Mouse (Mus musculus) neural tube, embryonic 14.5 days (tissue): ENCODE data around the gene Resp18. TPM values are rescaled to one million over a fixed set of nuclear protein-coding genes. Genes with fewer than 3 reads are reported as not detected.

ENCODE experiments used
- ATAC-seq: fragments of 200-750 bp; cut with Nextera tagmentation; 2 replicates; pipeline ENCODE4 v1.8.0; 2017; ENCODE audit warnings: low read depth, mild to moderate bottlenecking, moderate TSS enrichment, moderate library complexity
- H3K27ac ChIP-seq: fragments of 300-500 bp; sonication (generic); 2 replicates; pipeline ENCODE4 v1.5.1; 2014; ENCODE audit warnings: low read depth, mild to moderate bottlenecking, control low read depth, low read length, moderate library complexity, mixed read lengths
- H3K27me3 ChIP-seq: fragments of 300-500 bp; sonication (generic); 2 replicates; pipeline ENCODE4 v1.6.1; 2014; ENCODE audit warnings: low read length; ENCODE audit not compliant: control insufficient read depth, insufficient read depth
- H3K36me3 ChIP-seq: fragments of 300-500 bp; sonication (generic); 2 replicates; pipeline ENCODE4 v1.6.1; 2014; ENCODE audit warnings: low read length, mixed read lengths; ENCODE audit not compliant: control insufficient read depth, insufficient read depth
- H3K4me1 ChIP-seq: fragments of 300-500 bp; sonication (generic); 2 replicates; pipeline ENCODE4 v1.6.1; 2014; ENCODE audit warnings: low read length; ENCODE audit not compliant: control insufficient read depth, insufficient read depth
- H3K4me2 ChIP-seq: fragments of 300-500 bp; sonication (generic); 2 replicates; pipeline ENCODE4 v1.6.1; 2014; ENCODE audit warnings: mild to moderate bottlenecking, low read depth, low read length, control low read depth
- H3K4me3 ChIP-seq: fragments of 300-500 bp; sonication (generic); 2 replicates; pipeline ENCODE4 v1.5.1; 2014; ENCODE audit warnings: low read depth, low read length, control low read depth, mixed read lengths
- H3K9ac ChIP-seq: fragments of 300-500 bp; sonication (generic); replicated peaks from 2 replicates; pipeline ENCODE4 v1.6.1; 2014; ENCODE audit warnings: low read depth, mild to moderate bottlenecking, control low read depth, low read length, mixed read lengths
- H3K9me3 ChIP-seq: fragments of 300-500 bp; sonication (generic); 2 replicates; pipeline ENCODE4 v1.6.1; 2016; ENCODE audit warnings: low read length; ENCODE audit not compliant: control insufficient read depth
- WGBS: fragments of 180-500 bp; shearing (Covaris S2); extraction: QIAGEN DNeasy Blood & Tissue Kit; methylation state at CpG from one replicate; pipeline ENCODE4 v1.1.7; 2014; 5-methylcytosine and 5-hydroxymethylcytosine counted together
- polyA plus RNA-seq: library from polyadenylated mRNA; unstranded; fragments of >200 nt; fragmentation: Nextera tagmentation; extraction: Ambion mirVana; gene quantifications from 2 replicates; pipeline ENCODE4 v1.2.1, GENCODE M21; 2014

Gene Resp18
- polyA plus RNA-seq, 1 experiment from 2014 or later = 254 TPM

DNA sequence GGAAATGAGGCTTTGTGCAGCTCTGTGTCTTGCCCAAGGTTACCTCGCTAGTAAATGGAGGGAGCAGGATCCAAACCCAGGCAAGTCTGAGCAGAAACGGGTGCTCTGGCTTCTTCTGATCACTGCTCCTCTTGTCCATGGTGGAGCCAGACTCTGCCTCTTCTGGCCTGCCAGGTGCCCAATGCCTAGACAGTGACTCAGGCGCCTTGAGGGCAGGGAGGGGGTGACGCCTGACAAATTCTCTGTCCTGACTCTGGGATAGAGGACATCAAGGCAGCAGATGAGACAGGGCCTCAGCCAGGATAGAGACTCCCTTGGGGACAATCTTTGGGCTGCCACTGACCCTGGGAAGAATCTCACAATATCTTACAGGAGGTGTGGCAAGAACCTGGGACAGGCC is 47.0 kb downstream of the Resp18 start:
- Histone ChIP-seq H3K27me3 (no peaks in the 10 kb centered on the region), H3K4me1 (no peaks in the 10 kb centered on the region), H3K4me2 (no peak overlapping the region), H3K9me3 (no peaks in the 10 kb centered on the region), H3K4me3 (no peak overlapping the region), H3K27ac (no peak overlapping the region), H3K36me3 (no peaks in the 10 kb centered on the region), H3K9ac (no peak overlapping the region)
- ATAC-seq = no peak
- 76% methylated on average over 4 of the region's 4 CpGs for WGBS

- no peaks in the 10 kb centered on the region for H3K36me3 ChIP-seq
- no peaks in the 10 kb centered on the region for H3K4me1 ChIP-seq
- H3K9ac ChIP-seq = no peak overlapping the region
- 69% methylated on average over 7 of the region's 7 CpGs for WGBS
- H3K4me2 ChIP-seq = no peak overlapping the region
- H3K9me3 ChIP-seq = no peaks in the 10 kb centered on the region
- no peak overlapping the region for H3K4me3 ChIP-seq
- no peak for ATAC-seq
- H3K27ac ChIP-seq = no peak overlapping the region
- no peaks in the 10 kb centered on the region for H3K27me3 ChIP-seq
These were observed 47.8 kb downstream of the Resp18 start for GRCm38 (mm10) chr1:75230335-75230994.

- ATAC-seq = no peak
- H3K27ac ChIP-seq = no peak overlapping the region
These were observed 49.1 kb downstream of the Resp18 start for GRCm38 (mm10) chr1:75229158-75229557.

GRCm38 (mm10) chr1:75227653-75228052 is 50.6 kb downstream of the Resp18 start:
- H3K4me1 ChIP-seq = no peaks in the 10 kb centered on the region
- no peak overlapping the region for H3K27ac ChIP-seq
- no peak overlapping the region for H3K4me2 ChIP-seq
- H3K9ac ChIP-seq = no peak overlapping the region
- no peaks in the 10 kb centered on the region for H3K9me3 ChIP-seq
- WGBS = 72% methylated on average over 1 of the region's 1 CpGs
- H3K27me3 ChIP-seq = 0 out of 2 replicates have a peak, but pooled peaks cover 2% of the 10 kb centered on the region
- no peak overlapping the region for H3K4me3 ChIP-seq
- no peaks in the 10 kb centered on the region for H3K36me3 ChIP-seq
- ATAC-seq = no peak

More at GRCm38 (mm10) chr1:75229158-75229557, 49.1 kb downstream of the Resp18 start:
- 78% methylated on average over 4 of the region's 4 CpGs for WGBS
- Histone ChIP-seq H3K4me3 (no peak overlapping the region), H3K9me3 (no peaks in the 10 kb centered on the region), H3K27me3 (no peaks in the 10 kb centered on the region), H3K9ac (no peak overlapping the region), H3K36me3 (no peaks in the 10 kb centered on the region), H3K4me1 (no peaks in the 10 kb centered on the region), H3K4me2 (no peak overlapping the region)

- ATAC-seq = no peak
- H3K4me2 ChIP-seq = no peak overlapping the region
These were observed 52.1 kb downstream of the Resp18 start for GRCm38 (mm10) chr1:75226138-75226537.

GRCm38 (mm10) chr1:75225473-75225872 is 52.7 kb downstream of the Resp18 start:
- no peak overlapping the region for H3K27ac ChIP-seq
- 69% methylated on average over 3 of the region's 3 CpGs for WGBS
- peaks cover 12% of the 10 kb centered on the region for H3K27me3 ChIP-seq
- ATAC-seq = no peak
- H3K4me1 ChIP-seq = no peaks in the 10 kb centered on the region
- H3K9me3 ChIP-seq = no peaks in the 10 kb centered on the region
- no peaks in the 10 kb centered on the region for H3K36me3 ChIP-seq
- no peak overlapping the region for H3K4me2 ChIP-seq
- H3K9ac ChIP-seq = no peak overlapping the region
- H3K4me3 ChIP-seq = no peak overlapping the region

More at GRCm38 (mm10) chr1:75226138-75226537, 52.1 kb downstream of the Resp18 start:
- Histone ChIP-seq H3K36me3 (no peaks in the 10 kb centered on the region), H3K4me3 (no peak overlapping the region), H3K9me3 (no peaks in the 10 kb centered on the region), H3K27me3 (peaks cover 5% of the 10 kb centered on the region), H3K4me1 (no peaks in the 10 kb centered on the region), H3K27ac (no peak overlapping the region), H3K9ac (no peak overlapping the region)
- WGBS = 74% methylated on average over 2 of the region's 2 CpGs

DNA sequence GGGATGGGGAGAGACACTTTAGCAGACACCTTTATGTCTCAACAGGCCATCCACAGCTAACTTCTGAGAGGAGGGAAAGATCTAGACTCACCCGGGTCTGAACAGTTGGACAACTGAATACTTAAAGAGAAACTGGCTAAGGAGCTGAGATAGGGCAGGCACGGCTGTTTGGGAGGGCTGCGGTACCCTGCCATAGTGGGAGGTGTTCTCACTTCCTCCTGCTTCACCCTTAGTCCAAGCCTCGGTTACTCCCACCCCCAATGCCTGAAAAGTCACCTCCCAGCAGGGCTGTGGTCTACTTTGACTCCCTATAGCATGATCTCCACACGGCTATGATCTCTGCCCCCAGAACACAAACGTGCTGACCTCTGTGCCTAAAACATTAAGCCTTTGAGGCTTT is 54.7 kb downstream of the Resp18 start:
- Histone ChIP-seq H3K9me3 (no peaks in the 10 kb centered on the region), H3K4me2 (no peak overlapping the region), H3K9ac (no peak overlapping the region), H3K36me3 (no peaks in the 10 kb centered on the region), H3K4me3 (no peak overlapping the region), H3K27me3 (peaks cover 23% of the 10 kb centered on the region), H3K27ac (no peak overlapping the region), H3K4me1 (peaks cover 5% of the 10 kb centered on the region; the same call in 1 of the 2 replicates)
- no peak for ATAC-seq
- 74% methylated on average over 6 of the region's 6 CpGs for WGBS

GRCm38 (mm10) chr1:75222926-75223325 is 55.3 kb downstream of the Resp18 start:
- Histone ChIP-seq H3K27me3 (peaks cover 27% of the 10 kb centered on the region), H3K4me1 (peaks cover 10% of the 10 kb centered on the region; the same call in 1 of the 2 replicates), H3K27ac (no peak overlapping the region), H3K9ac (no peak overlapping the region), H3K4me3 (no peak overlapping the region), H3K36me3 (no peaks in the 10 kb centered on the region), H3K4me2 (no peak overlapping the region), H3K9me3 (no peaks in the 10 kb centered on the region)
- 85% methylated on average over 6 of the region's 6 CpGs for WGBS
- no peak for ATAC-seq
